9 mouse cellular contexts compared by ENCODE assay signal in the genomic region with DNA sequence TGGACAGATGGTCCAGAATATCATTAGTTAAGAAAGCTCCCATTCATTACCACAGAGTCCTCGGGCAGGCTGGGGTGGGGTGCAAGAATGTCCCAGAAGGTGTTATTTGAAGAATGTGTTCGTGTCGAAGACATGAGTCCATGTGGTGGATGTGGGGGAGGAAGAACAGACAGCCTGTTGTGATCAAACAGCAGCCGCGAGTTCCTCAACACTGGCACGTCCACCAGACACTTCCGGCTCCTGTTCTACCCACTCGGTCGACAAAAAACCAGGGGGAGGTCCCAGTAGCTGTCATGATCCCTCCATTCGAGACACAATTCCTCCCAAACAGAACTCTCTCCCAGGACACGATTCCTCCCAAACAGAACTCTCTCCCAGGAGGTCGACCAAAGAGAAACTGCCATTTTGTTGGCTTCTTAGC.
DNase-seq lines count a peak whose midpoint lies in the region; ATAC-seq and TF ChIP-seq lines count a peak whose summit lies in the region.
"Had no signal": no experiment of that assay in that cellular context is flagged by ENCODE, and none has a peak within 500 bp of the region (broad histone marks: within the 10 kb centered on the region; RNA-seq: fewer than 3 reads in every experiment).

No protein-coding gene starts in this region.

- H3K4me1 ChIP-seq in erythroblast, embryonic 14.5 days (ENCODE audit: control insufficient read depth), result no peaks in the 10 kb centered on the region
- H3K4me1 ChIP-seq in bone marrow, adult 2 months (ENCODE audit: control insufficient read depth, insufficient read depth, low read length), result no peaks in the 10 kb centered on the region
- peaks cover 33% of the 10 kb centered on the region for H3K4me1 ChIP-seq in heart, embryonic 13.5 days

- no peak for ATAC-seq in erythroblast, adult 5-6 weeks (replicated peaks; ENCODE audit: low FRiP score, poor library complexity, severe bottlenecking)
- no peak for ATAC-seq in heart, embryonic 13.5 days (ENCODE audit: extremely low read depth, insufficient number of reproducible peaks, low FRiP score, low TSS enrichment)

- H3K9me3 ChIP-seq in erythroblast, embryonic 14.5 days (ENCODE audit: control insufficient read depth, low read length), result no peaks in the 10 kb centered on the region
- H3K9me3 ChIP-seq in heart, embryonic 13.5 days, result no peaks in the 10 kb centered on the region

- no peak for TF ChIP-seq POLR2A in bone marrow, adult 2 months (IDR thresholded peaks at IDR 0.05; ENCODE audit: borderline replicate concordance, control insufficient read depth, low read depth, low read length)

- peak overlapping the region; percentile 72 for H3K9ac ChIP-seq in heart, embryonic 13.5 days

- intact Hi-C loops in left cerebral cortex, adult 2 months (cut with DNase I), result loop anchor here (1.0 kb wide), 3 partner anchors 17 to 167 kb away; no protein-coding TSS in a partner anchor

- no peaks in the 10 kb centered on the region for H3K36me3 ChIP-seq in erythroblast, embryonic 14.5 days (ENCODE audit: control insufficient read depth)
- no peaks in the 10 kb centered on the region for H3K36me3 ChIP-seq in heart, embryonic 13.5 days

- no peak overlapping the region for H3K27ac ChIP-seq in bone marrow, adult 2 months (ENCODE audit: control insufficient read depth, insufficient read depth, low read depth, low read length, poor library complexity)
- peak overlapping the region; percentile 45 for H3K27ac ChIP-seq in heart, embryonic 13.5 days (replicated peaks)
- H3K27ac ChIP-seq in left cerebral cortex, adult 2 months, result peak overlapping the region; percentile 50

- H3K4me2 ChIP-seq in heart, embryonic 13.5 days, result peak overlapping the region; percentile 70

- peak overlapping the region; percentile 9 for H3K4me3 ChIP-seq in erythroblast, embryonic 14.5 days (replicated peaks)
- H3K4me3 ChIP-seq in bone marrow, adult 2 months (replicated peaks; ENCODE audit: control insufficient read depth, low read depth, low read length), result peak overlapping the region; percentile 53
- H3K4me3 ChIP-seq in heart, embryonic 13.5 days, result peak overlapping the region; percentile 46
- peak overlapping the region; percentile 20 for H3K4me3 ChIP-seq in left cerebral cortex, adult 2 months

- no peaks in the 10 kb centered on the region for H3K27me3 ChIP-seq in erythroblast, embryonic 14.5 days (ENCODE audit: control insufficient read depth)
- no peaks in the 10 kb centered on the region for H3K27me3 ChIP-seq in heart, embryonic 13.5 days (replicated peaks)
- H3K27me3 ChIP-seq: CH12.LX had no signal

- DNase-seq in left cerebral cortex, adult 2 months (ENCODE audit: extremely low spot score in 1 of 2, low spot score in 2 of 2), result peak; percentile 35 to 50
- peak; percentile 76 to 89 for DNase-seq in lung, postnatal 4 days
- DNase-seq in thymus, postnatal 14 days, result peak; percentile 61
- DNase-seq in gastrocnemius, adult 18-20 months (ENCODE audit: low spot score), result no peak

- WGBS in bone marrow, adult 2 months, result 47% methylated on average over 12 of the region's 12 CpGs
- WGBS in heart, embryonic 13.5 days, result 24% methylated on average over 12 of the region's 12 CpGs

- TF ChIP-seq CTCF in bone marrow, adult 2 months (IDR thresholded peaks at IDR 0.05; ENCODE audit: control insufficient read depth, insufficient read depth, low read length), result no peak
- no peak for TF ChIP-seq CTCF in left cerebral cortex, adult 2 months (IDR thresholded peaks at IDR 0.05)
